Mouse (Mus musculus): ENCODE results near the gene Cpm. TPM values are rescaled to one million over a fixed set of nuclear protein-coding genes. Genes with fewer than 3 reads are reported as not detected.

Cpm gene
- polyA plus RNA-seq, 2 experiments = 24.4 to 41.6 TPM

- 92% methylated on average over 6 of the region's 6 CpGs for WGBS
- DNase-seq (ENCODE audit: low spot score) = no peak
- no peak overlapping the region for H3K9ac ChIP-seq (ENCODE audit: low read depth, low read length, severe bottlenecking)
- TF ChIP-seq POLR2A (IDR thresholded peaks at IDR 0.05; ENCODE audit: borderline replicate concordance, extremely low read depth, insufficient read depth, insufficient read length) = no peak
- no peak overlapping the region for H3K27ac ChIP-seq (replicated peaks; ENCODE audit: low read depth, low read length)
- peaks cover 66% of the 10 kb centered on the region for H3K36me3 ChIP-seq (ENCODE audit: control insufficient read depth, insufficient read depth, low read length)
- peaks cover 4% of the 10 kb centered on the region for H3K4me1 ChIP-seq (ENCODE audit: control insufficient read depth, insufficient read depth, low read length)
- no peak for ATAC-seq (ENCODE audit: low FRiP score, low read depth)
- no peaks in the 10 kb centered on the region for H3K9me3 ChIP-seq (ENCODE audit: control insufficient read depth, low read length)
- no peak overlapping the region for H3K4me3 ChIP-seq (replicated peaks; ENCODE audit: low read length)
- no peaks in the 10 kb centered on the region for H3K27me3 ChIP-seq (ENCODE audit: control insufficient read depth, insufficient read depth, low read length)
- H3K4me2 ChIP-seq (replicated peaks; ENCODE audit: low read depth, low read length, severe bottlenecking) = no peak overlapping the region
Observed at GRCm38 (mm10) chr10:117704964-117705335, 75.7 kb downstream of the Cpm start.

GRCm38 (mm10) chr10:117705806-117706205 is 76.5 kb downstream of the Cpm start:
- H3K4me2 ChIP-seq (replicated peaks; ENCODE audit: low read depth, low read length, severe bottlenecking) = no peak overlapping the region
- ATAC-seq (ENCODE audit: low FRiP score, low read depth) = no peak
- no peak overlapping the region for H3K9ac ChIP-seq (ENCODE audit: low read depth, low read length, severe bottlenecking)
- H3K4me1 ChIP-seq (ENCODE audit: control insufficient read depth, insufficient read depth, low read length) = peaks cover 4% of the 10 kb centered on the region
- H3K9me3 ChIP-seq (ENCODE audit: control insufficient read depth, low read length) = no peaks in the 10 kb centered on the region
- H3K27me3 ChIP-seq (ENCODE audit: control insufficient read depth, insufficient read depth, low read length) = no peaks in the 10 kb centered on the region
- DNase-seq (ENCODE audit: low spot score) = no peak
- H3K4me3 ChIP-seq (replicated peaks; ENCODE audit: low read length) = no peak overlapping the region
- H3K27ac ChIP-seq (replicated peaks; ENCODE audit: low read depth, low read length) = no peak overlapping the region
- H3K36me3 ChIP-seq (ENCODE audit: control insufficient read depth, insufficient read depth, low read length) = peaks cover 59% of the 10 kb centered on the region
- TF ChIP-seq POLR2A (IDR thresholded peaks at IDR 0.05; ENCODE audit: borderline replicate concordance, extremely low read depth, insufficient read depth, insufficient read length) = no peak

- Histone ChIP-seq H3K4me1 (ENCODE audit: control insufficient read depth, insufficient read depth, low read length) (peaks cover 8% of the 10 kb centered on the region), H3K36me3 (ENCODE audit: control insufficient read depth, insufficient read depth, low read length) (peaks cover 55% of the 10 kb centered on the region), H3K4me3 (replicated peaks; ENCODE audit: low read length) (no peak overlapping the region), H3K9me3 (ENCODE audit: control insufficient read depth, low read length) (no peaks in the 10 kb centered on the region), H3K27me3 (ENCODE audit: control insufficient read depth, insufficient read depth, low read length) (no peaks in the 10 kb centered on the region), H3K4me2 (replicated peaks; ENCODE audit: low read depth, low read length, severe bottlenecking) (no peak overlapping the region), H3K9ac (ENCODE audit: low read depth, low read length, severe bottlenecking) (no peak overlapping the region), H3K27ac (replicated peaks; ENCODE audit: low read depth, low read length) (no peak overlapping the region)
- TF ChIP-seq POLR2A (IDR thresholded peaks at IDR 0.05; ENCODE audit: borderline replicate concordance, extremely low read depth, insufficient read depth, insufficient read length) = no peak
- no peak for ATAC-seq (ENCODE audit: low FRiP score, low read depth)
- DNase-seq (ENCODE audit: low spot score) = no peak
- WGBS = 91% methylated on average over 6 of the region's 6 CpGs
Observed at GRCm38 (mm10) chr10:117706440-117706839, 77.1 kb downstream of the Cpm start.

DNA sequence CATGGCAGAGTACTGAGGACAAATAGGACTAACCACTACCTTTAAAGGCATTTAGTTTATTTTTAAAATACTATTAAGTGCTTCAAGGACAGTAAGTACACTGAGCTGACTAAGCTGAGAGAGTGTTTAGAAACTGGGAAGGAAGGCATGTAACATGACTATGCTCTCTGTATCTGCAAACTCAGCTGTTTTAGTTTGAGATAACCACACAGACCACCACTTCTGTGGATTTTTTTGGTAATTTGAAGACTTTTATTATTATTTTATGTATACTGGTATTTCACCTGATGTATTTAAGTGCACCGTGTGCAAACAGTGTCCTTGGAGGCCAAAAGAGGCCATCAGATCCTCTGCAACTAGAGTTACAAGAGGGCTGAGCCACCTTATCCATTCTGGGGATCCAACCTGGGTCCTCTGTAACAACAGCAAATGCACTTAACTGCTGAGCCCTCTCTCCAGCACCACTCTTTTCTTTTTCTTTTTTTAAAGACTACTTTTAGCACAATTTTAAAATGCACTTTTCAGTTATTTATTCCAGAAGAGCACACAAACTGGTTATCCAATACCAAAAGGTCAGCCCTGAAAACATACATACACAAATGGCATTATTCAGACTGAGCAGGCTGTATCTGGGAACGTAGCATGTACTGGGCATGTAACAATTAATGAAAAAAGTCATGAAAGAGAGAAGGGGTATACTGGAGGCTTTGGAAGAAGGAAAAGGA is 78.0 kb downstream of the Cpm start:
- WGBS = 85% methylated on average over 2 of the region's 2 CpGs
- H3K4me3 ChIP-seq (replicated peaks; ENCODE audit: low read length) = no peak overlapping the region
- H3K9ac ChIP-seq (ENCODE audit: low read depth, low read length, severe bottlenecking) = no peak overlapping the region
- peaks cover 47% of the 10 kb centered on the region for H3K36me3 ChIP-seq (ENCODE audit: control insufficient read depth, insufficient read depth, low read length)
- no peak overlapping the region for H3K27ac ChIP-seq (replicated peaks; ENCODE audit: low read depth, low read length)
- ATAC-seq (ENCODE audit: low FRiP score, low read depth) (no peak), DNase-seq (ENCODE audit: low spot score) (no peak)
- H3K4me1 ChIP-seq (ENCODE audit: control insufficient read depth, insufficient read depth, low read length) = peaks cover 8% of the 10 kb centered on the region
- H3K27me3 ChIP-seq (ENCODE audit: control insufficient read depth, insufficient read depth, low read length) = no peaks in the 10 kb centered on the region
- no peak for TF ChIP-seq POLR2A (IDR thresholded peaks at IDR 0.05; ENCODE audit: borderline replicate concordance, extremely low read depth, insufficient read depth, insufficient read length)
- no peaks in the 10 kb centered on the region for H3K9me3 ChIP-seq (ENCODE audit: control insufficient read depth, low read length)
- no peak overlapping the region for H3K4me2 ChIP-seq (replicated peaks; ENCODE audit: low read depth, low read length, severe bottlenecking)

- WGBS = 95% methylated on average over 2 of the region's 2 CpGs
- H3K4me3 ChIP-seq (replicated peaks; ENCODE audit: low read length) = no peak overlapping the region
- DNase-seq (ENCODE audit: low spot score) = no peak
Observed at GRCm38 (mm10) chr10:117708376-117708775, 79.1 kb downstream of the Cpm start.

More at GRCm38 (mm10) chr10:117708376-117708775, 79.1 kb downstream of the Cpm start:
- no peak for ATAC-seq (ENCODE audit: low FRiP score, low read depth)
- peaks cover 8% of the 10 kb centered on the region for H3K4me1 ChIP-seq (ENCODE audit: control insufficient read depth, insufficient read depth, low read length)
- H3K27ac ChIP-seq (replicated peaks; ENCODE audit: low read depth, low read length) = no peak overlapping the region
- H3K36me3 ChIP-seq (ENCODE audit: control insufficient read depth, insufficient read depth, low read length) = peaks cover 37% of the 10 kb centered on the region
- H3K4me2 ChIP-seq (replicated peaks; ENCODE audit: low read depth, low read length, severe bottlenecking) = peak overlapping the region; percentile 54; the same call in 1 of the 2 replicates
- TF ChIP-seq POLR2A (IDR thresholded peaks at IDR 0.05; ENCODE audit: borderline replicate concordance, extremely low read depth, insufficient read depth, insufficient read length) = no peak
- no peaks in the 10 kb centered on the region for H3K9me3 ChIP-seq (ENCODE audit: control insufficient read depth, low read length)
- no peaks in the 10 kb centered on the region for H3K27me3 ChIP-seq (ENCODE audit: control insufficient read depth, insufficient read depth, low read length)
- no peak overlapping the region for H3K9ac ChIP-seq (ENCODE audit: low read depth, low read length, severe bottlenecking)
